13 mouse cellular contexts compared by ENCODE assay signal in genomic region chr10:119169656-119170055, GRCm38 (mm10).
"Had no signal": no experiment of that assay in that cellular context is flagged by ENCODE, and none has a peak within 500 bp of the region (broad histone marks: within the 10 kb centered on the region; RNA-seq: fewer than 3 reads in every experiment).

No protein-coding gene starts in this region.

- H3K27me3 ChIP-seq: neural tube, embryonic 15.5 days; stomach, embryonic 15.5 days had no signal

- H3K27ac ChIP-seq: neural tube, embryonic 15.5 days; stomach, embryonic 15.5 days; stomach, postnatal 0 days had no signal

- H3K4me2 ChIP-seq: neural tube, embryonic 15.5 days; stomach, embryonic 15.5 days had no signal

- H3K9me3 ChIP-seq: neural tube, embryonic 15.5 days; stomach, embryonic 15.5 days had no signal

- DNase-seq: retina, postnatal 1 day; right cerebral cortex, postnatal 14 days; right cerebral cortex, postnatal 4 days; spleen, adult 18-20 months; thymus, adult 18-20 months; thymus, adult 2 months; thymus, postnatal 14 days; thymus, postnatal 25 days; thymus, postnatal 36 days; thymus, postnatal 4 days had no signal

- H3K36me3 ChIP-seq: neural tube, embryonic 15.5 days; stomach, embryonic 15.5 days had no signal

- H3K9ac ChIP-seq: neural tube, embryonic 15.5 days; stomach, embryonic 15.5 days had no signal

- H3K4me1 ChIP-seq: neural tube, embryonic 15.5 days; stomach, embryonic 15.5 days had no signal

- H3K4me3 ChIP-seq: neural tube, embryonic 15.5 days; stomach, embryonic 15.5 days had no signal
